Mouse (Mus musculus): ENCODE measurements around the gene Elp4.

GRCm38 (mm10) chr2:105664996-105665395 is 239.4 kb downstream of the Elp4 start:
- TF ChIP-seq CTCF (IDR thresholded peaks at IDR 0.05; ENCODE audit: insufficient read depth, low read depth, low read length) = no peak
- TF ChIP-seq POLR2A (IDR thresholded peaks at IDR 0.05; ENCODE audit: insufficient read depth, low read depth, low read length) = no peak
